Mouse (Mus musculus): ENCODE results near the gene Mroh2a.

Gene Mroh2a

DNA sequence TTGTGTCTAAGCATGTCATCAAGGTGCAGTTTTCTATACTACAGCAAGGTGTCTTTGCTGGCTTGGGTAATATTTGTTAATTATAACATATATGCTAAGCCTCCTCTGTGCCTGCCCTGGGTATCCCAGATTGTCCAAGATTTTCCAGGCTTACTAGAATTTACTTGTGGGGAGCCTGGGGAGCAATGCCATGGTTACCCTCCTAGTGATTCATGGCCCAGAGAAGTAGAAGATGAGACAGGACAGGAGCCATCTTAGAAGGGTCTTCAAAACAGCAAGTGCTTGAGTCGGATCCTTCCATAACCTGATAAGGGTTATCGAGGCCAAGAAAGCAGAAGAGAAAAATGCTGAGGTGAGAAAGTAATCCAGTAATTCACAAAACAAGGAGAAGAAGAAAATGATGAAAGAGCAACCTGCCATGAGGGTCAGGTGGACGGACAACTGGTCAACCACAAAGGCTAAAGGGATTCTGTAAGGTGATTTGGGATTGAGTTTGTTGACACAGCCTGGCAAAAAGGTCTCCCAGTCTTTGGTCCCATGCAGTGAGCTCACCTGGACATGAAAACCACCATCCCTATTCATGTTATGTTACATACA is 64.7 kb downstream of the Mroh2a start:
- DNase-seq (ENCODE audit: low spot score in 2 of 2), result no peak

GRCm38 (mm10) chr1:88292057-88292456 is 65.3 kb downstream of the Mroh2a start:
- no peak for DNase-seq (ENCODE audit: low spot score in 2 of 2)

DNA sequence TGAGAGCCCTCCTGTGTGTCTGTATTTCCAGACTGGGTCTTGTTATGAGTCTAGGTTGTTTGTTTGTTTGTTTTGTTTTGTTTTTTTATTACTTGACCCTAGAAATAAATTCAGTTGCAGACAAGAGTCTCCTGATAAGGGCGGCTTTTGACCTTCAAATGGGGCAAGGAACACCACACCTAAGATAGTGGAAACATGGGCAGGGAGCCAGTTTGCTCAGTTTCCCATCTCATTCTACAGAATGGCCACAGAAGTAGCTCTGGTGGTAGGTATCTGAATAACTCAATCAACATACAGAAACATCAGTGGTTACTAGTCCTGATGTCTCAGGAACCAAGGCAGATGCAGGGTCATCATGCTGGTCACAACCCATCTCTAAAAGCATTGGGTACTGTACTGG is 67.9 kb downstream of the Mroh2a start:
- DNase-seq (ENCODE audit: low spot score in 2 of 2), result no peak

- no peak for DNase-seq (ENCODE audit: low spot score in 2 of 2)
Measured at GRCm38 (mm10) chr1:88296171-88296920, 69.6 kb downstream of the Mroh2a start.

GRCm38 (mm10) chr1:88297480-88298258 is 70.9 kb downstream of the Mroh2a start:
- DNase-seq (ENCODE audit: low spot score in 2 of 2), result no peak

DNA sequence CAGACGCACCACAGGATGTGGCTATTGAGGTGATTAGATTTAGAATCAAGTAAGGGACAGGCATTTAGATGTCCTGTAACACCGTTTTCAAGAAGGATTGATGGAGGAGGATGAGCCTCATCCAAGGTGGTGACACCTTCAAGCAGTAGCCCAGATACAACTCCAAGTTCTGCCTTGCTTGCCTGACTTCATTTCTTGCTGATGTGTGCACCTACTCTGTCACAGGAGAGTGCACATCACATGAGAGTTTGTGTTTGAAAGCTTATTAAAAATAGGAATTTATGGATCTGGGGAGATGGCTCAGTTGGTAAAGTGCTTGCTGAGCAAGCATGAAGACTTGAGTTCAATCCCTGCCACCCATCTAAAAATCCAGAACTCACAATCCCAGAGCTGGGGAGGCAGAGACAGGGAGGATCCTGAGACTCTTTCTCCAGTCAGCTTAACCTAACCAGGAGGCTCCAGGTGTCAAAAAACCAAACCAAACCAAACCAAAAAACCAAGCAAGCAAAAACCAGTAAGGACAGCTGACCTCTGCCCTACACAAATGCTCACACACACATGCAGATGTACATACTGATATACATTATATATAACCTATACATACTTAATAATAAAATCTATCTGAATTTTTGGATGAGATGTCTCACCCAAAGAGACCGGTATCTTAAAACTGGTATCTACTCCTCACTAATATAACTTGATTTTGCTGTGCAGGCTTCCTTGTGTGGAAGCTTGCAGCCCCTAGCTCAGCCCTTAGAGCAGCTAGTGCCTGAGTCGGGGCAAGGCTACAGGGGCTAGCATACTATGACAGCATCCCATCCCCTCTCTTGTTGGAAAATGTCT is 72.1 kb downstream of the Mroh2a start:
- DNase-seq (ENCODE audit: low spot score in 2 of 2), result no peak

- no peak for DNase-seq (ENCODE audit: low spot score in 2 of 2)
Measured at GRCm38 (mm10) chr1:88299529-88299945, 72.8 kb downstream of the Mroh2a start.

DNA sequence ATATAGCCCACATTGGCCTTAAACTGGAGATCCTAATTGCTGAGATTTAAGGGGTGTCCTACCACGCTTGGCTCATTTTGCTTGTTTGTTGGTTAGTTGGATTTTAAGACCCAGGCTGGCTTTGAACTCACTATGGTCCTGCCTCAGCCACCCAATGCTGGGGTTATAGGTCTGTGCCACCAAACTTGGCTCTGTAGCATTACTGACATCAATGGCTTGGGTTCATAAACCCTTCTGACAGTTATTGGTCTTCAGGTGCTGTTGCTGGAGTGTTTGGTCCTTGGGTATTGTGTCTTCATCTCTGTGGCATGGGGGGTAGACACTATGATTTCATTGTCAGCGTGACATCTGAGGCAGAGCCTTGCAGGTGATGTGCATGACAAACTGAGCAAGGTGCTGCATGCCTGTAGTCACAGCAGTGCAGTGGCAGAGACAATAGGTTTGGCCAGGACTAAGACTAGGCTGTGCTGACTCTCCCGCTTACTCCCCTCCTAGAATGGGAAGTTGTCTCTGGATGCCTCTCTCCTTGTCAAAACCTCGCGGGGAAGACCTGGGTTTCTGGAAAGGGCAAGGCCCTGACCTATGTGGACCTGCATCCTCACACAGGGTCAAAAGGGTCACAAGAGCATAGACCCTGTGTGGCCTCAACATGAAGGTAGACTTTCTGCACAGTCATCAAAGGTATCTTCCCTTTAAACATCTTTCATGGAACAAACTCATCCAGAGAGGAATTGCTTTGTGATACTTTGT is 73.7 kb downstream of the Mroh2a start:
- DNase-seq (ENCODE audit: low spot score in 2 of 2), result no peak

- no peak for DNase-seq (ENCODE audit: low spot score in 2 of 2)
Measured at GRCm38 (mm10) chr1:88301121-88302014, 74.6 kb downstream of the Mroh2a start.

- DNase-seq (ENCODE audit: low spot score in 2 of 2), result no peak
Measured at GRCm38 (mm10) chr1:88302057-88302740, 75.4 kb downstream of the Mroh2a start.

GRCm38 (mm10) chr1:88303762-88304161 is 77.0 kb downstream of the Mroh2a start:
- no peak for DNase-seq (ENCODE audit: low spot score in 2 of 2)

- no peak for DNase-seq (ENCODE audit: low spot score in 2 of 2)
Measured at GRCm38 (mm10) chr1:88304261-88304985, 77.6 kb downstream of the Mroh2a start.

GRCm38 (mm10) chr1:88305018-88305795 is 78.4 kb downstream of the Mroh2a start:
- no peak for DNase-seq (ENCODE audit: low spot score in 2 of 2)

DNA sequence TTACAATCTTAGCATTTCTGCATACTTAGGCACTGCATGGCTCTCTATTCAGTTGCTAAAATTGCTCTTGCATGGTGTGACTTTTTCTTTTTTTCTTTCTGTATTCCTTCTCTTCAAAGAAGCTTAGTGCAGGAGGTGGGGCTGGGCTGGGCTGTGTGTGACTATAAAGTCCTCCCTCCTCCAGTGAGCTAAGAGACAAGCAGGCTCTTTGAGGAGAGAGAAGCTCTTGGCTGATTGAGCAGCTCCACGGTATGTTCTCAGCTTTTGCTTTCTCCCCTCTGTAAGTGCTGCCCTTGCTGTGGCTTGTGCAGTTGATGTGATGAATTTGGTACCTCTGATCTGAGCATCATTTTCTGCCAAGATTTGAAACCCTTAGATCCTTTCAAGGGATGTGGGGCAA is 79.8 kb downstream of the Mroh2a start:
- no peak for DNase-seq (ENCODE audit: low spot score in 2 of 2)

- DNase-seq (ENCODE audit: low spot score in 2 of 2), result no peak
Measured at GRCm38 (mm10) chr1:88307180-88307579, 80.4 kb downstream of the Mroh2a start.

DNA sequence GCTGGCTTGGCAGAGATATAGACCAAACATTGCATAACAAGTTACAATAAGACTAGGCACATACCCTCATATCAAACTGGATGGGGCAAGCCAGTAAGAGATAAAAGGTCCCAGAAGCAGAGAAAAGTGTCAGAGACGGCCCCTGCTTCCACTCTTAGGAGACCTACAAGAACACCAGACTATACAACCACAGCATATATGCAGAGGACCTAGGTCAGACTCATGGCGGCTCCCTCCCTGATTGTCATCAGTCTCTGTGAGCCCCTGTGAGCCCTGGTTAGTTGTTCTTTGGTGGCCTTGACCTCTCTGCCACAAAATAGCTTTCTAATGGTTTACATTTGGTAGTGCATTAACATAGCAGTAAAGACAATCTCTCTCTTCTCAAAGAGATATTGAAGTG is 82.2 kb downstream of the Mroh2a start:
- DNase-seq (ENCODE audit: low spot score in 2 of 2), result no peak

DNA sequence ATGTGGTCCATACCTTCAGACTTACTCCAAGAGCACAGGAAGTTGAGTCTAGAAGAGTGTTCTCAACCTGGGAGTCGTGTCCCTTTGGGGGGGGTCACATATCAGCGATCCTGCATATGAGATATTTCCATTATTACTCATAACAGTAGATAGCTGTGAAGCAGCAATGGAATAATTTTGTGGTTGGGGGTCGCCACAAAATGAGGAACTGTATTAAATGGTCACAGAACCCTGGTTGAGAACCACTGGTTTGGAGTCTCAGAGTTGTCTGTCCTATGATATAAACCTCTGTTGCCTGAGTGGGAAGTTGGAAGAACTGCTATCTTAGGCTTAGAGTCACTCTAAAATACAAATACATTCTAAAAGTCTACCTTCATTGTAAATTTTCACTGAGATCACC is 83.1 kb downstream of the Mroh2a start:
- DNase-seq (ENCODE audit: low spot score in 2 of 2), result no peak

DNA sequence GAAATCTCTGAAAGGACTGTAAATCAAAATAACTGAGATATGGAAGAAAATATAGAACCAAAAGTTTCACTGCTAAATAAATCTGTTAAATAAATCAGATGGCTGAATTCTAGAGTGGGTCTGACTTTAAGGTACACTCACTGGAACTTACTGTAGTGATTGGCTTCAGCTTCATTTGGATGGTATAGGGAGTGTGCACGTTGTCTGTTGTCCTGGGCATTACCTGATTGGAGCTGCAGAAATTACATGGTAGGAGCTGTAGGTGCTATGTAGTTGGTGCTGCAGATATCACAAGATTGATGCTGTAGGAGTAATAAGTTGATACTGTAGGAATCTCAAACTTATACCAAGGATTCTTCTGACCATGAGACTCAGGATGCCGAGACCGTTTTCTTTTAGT is 83.6 kb downstream of the Mroh2a start:
- DNase-seq (ENCODE audit: low spot score in 2 of 2), result no peak
